Mouse (Mus musculus): ENCODE results near the gene Insl6. TPM values are rescaled to one million over a fixed set of nuclear protein-coding genes. Genes with fewer than 3 reads are reported as not detected.

Gene Insl6
- polyA plus RNA-seq, 1 experiment from 2014 or later = 0.91 TPM

DNA sequence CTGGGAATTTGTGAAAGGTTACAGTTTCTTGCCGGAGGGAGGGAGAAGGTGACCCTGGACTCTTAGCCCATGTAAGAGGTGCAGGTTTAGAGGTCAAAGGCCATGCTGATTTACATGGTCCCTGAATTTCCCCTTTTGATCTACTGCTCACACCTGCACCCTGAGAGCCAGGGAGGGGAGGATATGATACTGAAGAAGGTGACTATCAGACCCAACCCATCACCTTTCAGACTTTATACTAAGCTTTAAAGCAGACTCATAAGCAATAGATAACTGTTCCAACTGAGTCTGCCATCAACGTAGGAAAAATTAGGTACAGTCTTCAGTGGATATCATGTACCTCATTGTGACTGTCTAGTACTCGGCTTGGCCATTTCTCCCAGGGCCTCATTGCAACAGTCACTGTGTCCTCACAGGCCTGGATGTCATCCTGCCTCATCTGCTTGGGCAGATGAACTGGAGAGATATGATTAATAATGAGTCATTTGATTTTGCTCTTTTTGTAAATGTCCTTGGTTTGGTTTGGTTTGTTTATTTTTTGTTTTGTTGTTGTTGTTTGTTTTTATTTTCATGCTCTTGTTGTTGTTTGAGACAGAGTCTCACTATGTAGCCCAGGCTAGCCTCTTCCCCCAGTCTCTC is 43.6 kb upstream of the Insl6 start:
- H3K4me2 ChIP-seq (ENCODE audit: low read depth, low read length) = no peak overlapping the region
- H3K27ac ChIP-seq (ENCODE audit: low read length) = no peak overlapping the region
- no peak for ATAC-seq (ENCODE audit: low read depth)
- 36% methylated on average over 3 of the region's 3 CpGs for WGBS (ENCODE audit: insufficient replicate concordance)
- H3K36me3 ChIP-seq (ENCODE audit: control insufficient read depth, insufficient read depth) = no peaks in the 10 kb centered on the region
- H3K9me3 ChIP-seq (replicated peaks; ENCODE audit: control insufficient read depth, low read length) = no peaks in the 10 kb centered on the region
- no peak overlapping the region for H3K9ac ChIP-seq (ENCODE audit: low read depth, low read length)
- peaks cover 20% of the 10 kb centered on the region for H3K4me1 ChIP-seq (ENCODE audit: control insufficient read depth, low read depth, low read length)
- H3K4me3 ChIP-seq (ENCODE audit: low read depth, low read length) = no peak overlapping the region
- H3K27me3 ChIP-seq (ENCODE audit: control insufficient read depth, insufficient read depth, low read depth, low read length) = no peaks in the 10 kb centered on the region

DNA sequence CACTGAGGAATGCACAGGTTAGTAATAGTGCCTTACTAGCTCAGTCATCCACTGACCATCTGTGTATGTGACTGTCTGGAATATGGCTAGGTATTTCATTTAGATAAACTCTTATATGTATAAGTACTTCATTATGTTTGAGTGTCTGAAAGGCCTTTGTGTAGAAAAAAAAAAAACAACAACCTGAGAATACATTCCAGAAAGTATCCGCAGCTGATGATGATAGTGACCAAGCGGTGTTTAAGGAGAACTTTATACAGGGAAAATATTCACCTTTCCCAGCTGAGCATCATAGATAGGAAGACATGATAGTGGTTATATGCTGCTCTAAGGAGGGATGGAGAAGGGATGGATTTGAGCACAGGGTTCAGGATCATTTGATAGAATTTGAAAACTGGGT is 42.9 kb upstream of the Insl6 start:
- ATAC-seq (ENCODE audit: low read depth) = no peak
- H3K27ac ChIP-seq (ENCODE audit: low read length) = no peak overlapping the region

DNA sequence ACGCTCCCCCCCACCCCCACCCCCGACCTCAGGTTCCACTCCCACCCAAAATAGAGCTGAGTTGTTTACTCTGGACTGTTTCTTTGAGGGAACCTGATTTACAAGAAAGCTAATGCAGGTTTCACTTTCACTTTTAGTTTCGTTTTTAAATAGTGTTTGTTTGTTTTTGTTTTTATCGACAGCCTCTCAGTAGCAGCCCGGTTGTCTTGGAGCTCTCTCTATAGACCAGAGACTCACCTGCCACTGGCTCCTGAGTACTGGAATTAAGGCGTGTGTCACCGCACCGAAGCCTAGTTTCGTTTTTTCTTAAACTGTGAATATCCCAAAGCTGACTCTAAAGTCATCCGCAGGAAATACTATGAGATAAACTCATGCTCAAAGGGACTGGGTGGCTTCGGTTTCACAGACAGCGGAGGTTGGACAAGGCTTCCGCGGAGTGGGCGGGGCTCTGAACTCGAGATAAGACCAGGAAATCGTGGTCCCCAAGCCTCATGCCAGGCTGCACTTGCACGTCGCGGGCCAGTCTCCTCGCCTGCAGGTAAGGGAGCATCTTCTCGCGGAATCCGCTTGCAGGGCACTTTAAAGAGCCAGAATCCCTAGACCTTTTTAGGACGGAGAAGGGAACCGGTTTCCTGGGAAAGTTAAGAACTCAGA is 41.9 kb upstream of the Insl6 start, which contains the start of the genes Plgrkt and Cd274:
Gene Plgrkt, minus strand, starts transcription at position 422 of the 654 bp plus-strand sequence.
Gene Cd274, plus strand, starts transcription at position 487 of the 654 bp plus-strand sequence.
- H3K27me3 ChIP-seq (ENCODE audit: control insufficient read depth, insufficient read depth, low read depth, low read length) = no peaks in the 10 kb centered on the region
- peak within 1 kb of the TSS; percentile 78 for H3K4me3 ChIP-seq (ENCODE audit: low read depth, low read length)
- peak within 1 kb of the TSS; percentile 69 for H3K9ac ChIP-seq (ENCODE audit: low read depth, low read length)
- WGBS (ENCODE audit: insufficient replicate concordance) = 0% methylated on average over 26 of the region's 26 CpGs
- H3K4me2 ChIP-seq (ENCODE audit: low read depth, low read length) = peak within 1 kb of the TSS; percentile 96
- H3K27ac ChIP-seq (ENCODE audit: low read length) = peak within 1 kb of the TSS; percentile 88
- H3K4me1 ChIP-seq (ENCODE audit: control insufficient read depth, low read depth, low read length) = peaks cover 20% of the 10 kb centered on the region
- H3K9me3 ChIP-seq (replicated peaks; ENCODE audit: control insufficient read depth, low read length) = no peaks in the 10 kb centered on the region
- peak; percentile 92 for ATAC-seq (ENCODE audit: low read depth)
- no peaks in the 10 kb centered on the region for H3K36me3 ChIP-seq (ENCODE audit: control insufficient read depth, insufficient read depth)

More for the DNA sequence above, 42.9 kb upstream of the Insl6 start:
- 77% methylated on average over 2 of the region's 2 CpGs for WGBS (ENCODE audit: insufficient replicate concordance)
- H3K4me1 ChIP-seq (ENCODE audit: control insufficient read depth, low read depth, low read length) = peaks cover 20% of the 10 kb centered on the region
- H3K27me3 ChIP-seq (ENCODE audit: control insufficient read depth, insufficient read depth, low read depth, low read length) = no peaks in the 10 kb centered on the region
- H3K4me2 ChIP-seq (ENCODE audit: low read depth, low read length) = no peak overlapping the region
- no peaks in the 10 kb centered on the region for H3K36me3 ChIP-seq (ENCODE audit: control insufficient read depth, insufficient read depth)
- H3K9ac ChIP-seq (ENCODE audit: low read depth, low read length) = no peak overlapping the region
- no peak overlapping the region for H3K4me3 ChIP-seq (ENCODE audit: low read depth, low read length)
- H3K9me3 ChIP-seq (replicated peaks; ENCODE audit: control insufficient read depth, low read length) = no peaks in the 10 kb centered on the region

DNA sequence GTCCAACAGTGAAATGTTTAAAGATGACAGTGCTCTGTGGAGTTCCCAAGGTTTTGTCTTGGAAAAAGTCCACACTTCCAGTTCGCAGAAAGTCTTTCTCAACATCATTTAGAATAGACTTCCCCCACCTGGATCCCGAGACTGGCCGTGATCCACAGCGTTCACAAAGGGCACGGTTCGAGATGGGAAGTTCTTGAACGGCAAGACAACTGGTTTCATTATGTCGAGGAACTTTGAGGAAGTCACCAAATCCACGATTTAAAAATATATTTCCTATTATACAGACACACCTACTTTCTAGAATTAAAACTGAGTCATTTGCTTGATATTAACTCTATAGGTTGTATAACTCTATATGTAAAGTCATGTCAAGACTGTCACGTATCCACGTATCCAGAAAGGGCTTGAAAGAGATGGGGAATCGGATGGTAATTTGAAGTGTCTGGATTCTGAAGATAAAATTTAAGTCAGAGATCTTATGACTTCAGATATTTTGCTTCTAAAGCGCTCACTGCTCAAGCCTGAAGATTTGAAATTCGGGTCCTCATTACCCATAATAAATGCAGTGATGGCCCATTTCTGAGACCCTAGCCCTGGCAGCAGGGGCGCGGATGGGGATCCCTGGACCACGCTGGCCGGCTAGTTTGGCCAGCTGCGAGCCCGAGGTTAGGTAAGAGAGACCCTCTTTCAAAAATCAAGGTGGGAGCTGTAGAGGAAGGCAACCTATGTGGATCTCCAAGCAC is 41.2 kb upstream of the Insl6 start:
- WGBS (ENCODE audit: insufficient replicate concordance) = 18% methylated on average over 20 of the region's 20 CpGs

DNA sequence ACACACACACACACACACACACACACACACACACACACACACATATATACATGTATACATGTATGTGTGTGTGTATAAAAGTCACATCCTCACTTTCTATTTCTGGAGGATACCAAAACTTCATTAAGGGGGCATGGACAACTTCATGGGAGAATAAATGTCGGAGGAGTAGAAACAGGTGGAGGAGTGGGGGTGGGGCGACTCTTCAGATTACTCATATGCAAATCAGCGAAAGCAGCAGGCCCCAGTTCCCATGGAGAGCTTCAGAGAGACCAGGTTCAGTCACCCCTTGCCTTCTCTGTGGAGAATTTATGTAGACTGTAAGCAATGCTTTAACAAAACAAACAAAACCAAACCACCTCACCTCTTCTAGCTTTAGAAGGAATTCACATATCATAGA is 39.9 kb upstream of the Insl6 start:
- H3K27me3 ChIP-seq (ENCODE audit: control insufficient read depth, insufficient read depth, low read depth, low read length) = no peaks in the 10 kb centered on the region
- H3K9me3 ChIP-seq (replicated peaks; ENCODE audit: control insufficient read depth, low read length) = no peaks in the 10 kb centered on the region
- no peak overlapping the region for H3K9ac ChIP-seq (ENCODE audit: low read depth, low read length)
- ATAC-seq (ENCODE audit: low read depth) = no peak
- H3K27ac ChIP-seq (ENCODE audit: low read length) = no peak overlapping the region
- H3K4me2 ChIP-seq (ENCODE audit: low read depth, low read length) = no peak overlapping the region
- H3K4me1 ChIP-seq (ENCODE audit: control insufficient read depth, low read depth, low read length) = peaks cover 31% of the 10 kb centered on the region
- no peak overlapping the region for H3K4me3 ChIP-seq (ENCODE audit: low read depth, low read length)
- H3K36me3 ChIP-seq (ENCODE audit: control insufficient read depth, insufficient read depth) = no peaks in the 10 kb centered on the region
- 60% methylated on average over 3 of the region's 3 CpGs for WGBS (ENCODE audit: insufficient replicate concordance)

More for the DNA sequence above, 41.2 kb upstream of the Insl6 start:
- no peaks in the 10 kb centered on the region for H3K36me3 ChIP-seq (ENCODE audit: control insufficient read depth, insufficient read depth)
- no peaks in the 10 kb centered on the region for H3K9me3 ChIP-seq (replicated peaks; ENCODE audit: control insufficient read depth, low read length)
- H3K27ac ChIP-seq (ENCODE audit: low read length) = peak overlapping the region; percentile 88
- peak overlapping the region; percentile 78 for H3K4me3 ChIP-seq (ENCODE audit: low read depth, low read length)
- peaks cover 21% of the 10 kb centered on the region for H3K4me1 ChIP-seq (ENCODE audit: control insufficient read depth, low read depth, low read length)
- no peaks in the 10 kb centered on the region for H3K27me3 ChIP-seq (ENCODE audit: control insufficient read depth, insufficient read depth, low read depth, low read length)
- peak overlapping the region; percentile 69 for H3K9ac ChIP-seq (ENCODE audit: low read depth, low read length)
- peak overlapping the region; percentile 96 for H3K4me2 ChIP-seq (ENCODE audit: low read depth, low read length)
- ATAC-seq (ENCODE audit: low read depth) = no peak

DNA sequence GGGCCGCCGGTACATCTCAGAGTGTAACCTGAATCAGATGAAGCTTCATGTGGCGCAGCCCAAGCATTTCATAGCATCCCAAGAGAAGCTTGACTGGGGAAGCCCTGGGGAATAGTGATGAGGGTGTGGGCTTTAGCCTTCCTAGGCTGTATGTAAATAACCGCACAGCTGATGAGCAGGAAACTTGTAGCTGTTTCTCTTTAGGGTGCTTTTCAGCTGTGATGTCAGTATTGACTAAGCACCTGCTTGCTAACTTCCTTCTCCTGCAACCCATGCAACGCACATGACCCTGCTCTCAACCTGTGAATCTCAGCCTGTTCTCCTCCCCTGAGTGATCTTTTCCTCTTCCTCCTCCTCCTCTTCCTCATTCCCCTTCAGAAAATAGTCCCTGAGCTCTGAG is 38.9 kb upstream of the Insl6 start:
- Histone ChIP-seq H3K4me2 (ENCODE audit: low read depth, low read length) (no peak overlapping the region), H3K4me3 (ENCODE audit: low read depth, low read length) (no peak overlapping the region), H3K4me1 (ENCODE audit: control insufficient read depth, low read depth, low read length) (peaks cover 33% of the 10 kb centered on the region), H3K27ac (ENCODE audit: low read length) (no peak overlapping the region), H3K27me3 (ENCODE audit: control insufficient read depth, insufficient read depth, low read depth, low read length) (no peaks in the 10 kb centered on the region), H3K36me3 (ENCODE audit: control insufficient read depth, insufficient read depth) (no peaks in the 10 kb centered on the region), H3K9me3 (replicated peaks; ENCODE audit: control insufficient read depth, low read length) (no peaks in the 10 kb centered on the region), H3K9ac (ENCODE audit: low read depth, low read length) (no peak overlapping the region)
- WGBS (ENCODE audit: insufficient replicate concordance) = 71% methylated on average over 5 of the region's 5 CpGs
- no peak for ATAC-seq (ENCODE audit: low read depth)

DNA sequence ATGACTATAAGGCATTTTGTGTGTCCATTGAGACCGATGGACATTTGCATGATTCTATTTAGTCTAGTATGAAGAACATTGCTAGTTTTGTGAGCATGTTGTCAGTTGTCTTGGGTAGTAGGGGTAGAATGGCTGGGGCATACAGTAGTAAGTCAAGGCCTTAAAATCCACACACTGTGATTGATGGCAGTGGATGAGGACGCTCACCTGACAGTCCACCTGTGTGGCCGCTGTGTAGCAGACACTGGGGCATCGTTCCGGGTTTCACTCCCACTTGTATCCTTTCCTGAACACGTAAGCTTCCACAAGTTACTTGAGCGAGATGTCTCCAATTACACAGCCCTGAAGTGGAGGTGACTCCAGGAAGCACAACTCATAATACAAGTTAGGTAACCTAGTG is 38.4 kb upstream of the Insl6 start:
- no peaks in the 10 kb centered on the region for H3K27me3 ChIP-seq (ENCODE audit: control insufficient read depth, insufficient read depth, low read depth, low read length)
- H3K4me1 ChIP-seq (ENCODE audit: control insufficient read depth, low read depth, low read length) = peaks cover 33% of the 10 kb centered on the region
- no peak overlapping the region for H3K4me2 ChIP-seq (ENCODE audit: low read depth, low read length)
- H3K4me3 ChIP-seq (ENCODE audit: low read depth, low read length) = no peak overlapping the region
- no peaks in the 10 kb centered on the region; the same call in 1 of the 2 replicates for H3K36me3 ChIP-seq (ENCODE audit: control insufficient read depth, insufficient read depth)
- H3K27ac ChIP-seq (ENCODE audit: low read length) = no peak overlapping the region
- ATAC-seq (ENCODE audit: low read depth) = no peak
- no peak overlapping the region for H3K9ac ChIP-seq (ENCODE audit: low read depth, low read length)
- no peaks in the 10 kb centered on the region for H3K9me3 ChIP-seq (replicated peaks; ENCODE audit: control insufficient read depth, low read length)
- 78% methylated on average over 7 of the region's 7 CpGs for WGBS (ENCODE audit: insufficient replicate concordance)

DNA sequence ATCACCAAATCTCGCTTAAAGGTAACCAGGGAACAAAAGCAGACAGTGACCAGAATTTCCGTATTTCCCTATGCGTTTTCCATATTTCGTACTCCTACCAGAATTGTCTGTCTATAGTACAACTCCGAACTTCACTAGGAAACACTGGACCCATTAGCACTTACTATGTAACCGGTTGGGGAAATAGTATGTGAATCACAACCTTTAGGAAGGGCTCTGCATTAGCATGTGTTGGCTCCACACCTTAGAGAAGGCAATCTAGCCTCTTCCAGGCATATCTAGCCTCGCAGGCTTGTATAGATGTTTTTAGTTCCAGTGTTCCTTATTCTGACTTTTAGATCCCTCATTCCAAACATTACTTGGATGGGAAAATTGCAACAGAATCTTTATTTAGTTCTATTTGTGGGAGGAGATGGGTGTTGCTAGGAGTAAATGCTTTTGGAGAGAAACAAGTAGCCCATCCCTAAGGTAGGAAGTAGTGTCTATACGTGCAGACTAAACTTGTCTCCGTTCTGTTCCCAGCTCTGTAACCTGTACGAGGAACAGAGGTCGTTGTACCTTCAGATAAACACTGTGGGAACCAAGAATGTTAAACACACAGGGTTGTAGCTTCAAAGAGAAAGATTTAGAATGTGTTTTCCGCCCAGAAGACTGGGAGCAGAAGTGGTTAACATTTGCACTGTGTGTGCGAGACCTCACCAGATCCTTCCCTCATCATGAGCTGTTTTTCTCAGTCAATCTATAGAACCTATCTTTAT is 37.2 kb upstream of the Insl6 start:
- Histone ChIP-seq H3K36me3 (ENCODE audit: control insufficient read depth, insufficient read depth) (no peaks in the 10 kb centered on the region; the same call in 1 of the 2 replicates), H3K27me3 (ENCODE audit: control insufficient read depth, insufficient read depth, low read depth, low read length) (no peaks in the 10 kb centered on the region), H3K9ac (ENCODE audit: low read depth, low read length) (peak overlapping the region; percentile 86), H3K9me3 (replicated peaks; ENCODE audit: control insufficient read depth, low read length) (no peaks in the 10 kb centered on the region), H3K4me1 (ENCODE audit: control insufficient read depth, low read depth, low read length) (peaks cover 30% of the 10 kb centered on the region), H3K4me2 (ENCODE audit: low read depth, low read length) (peak overlapping the region; percentile 92), H3K4me3 (ENCODE audit: low read depth, low read length) (peak overlapping the region; percentile 76), H3K27ac (ENCODE audit: low read length) (peak overlapping the region; percentile 67)
- no peak for ATAC-seq (ENCODE audit: low read depth)
- WGBS (ENCODE audit: insufficient replicate concordance) = 29% methylated on average over 13 of the region's 13 CpGs
